Comparison of ENCODE assay signal across 9 mouse cellular contexts in genomic region chr6:119918561-119919181, GRCm38 (mm10). TPM values are rescaled to one million over a fixed set of nuclear protein-coding genes. Genes with fewer than 3 reads are reported as not detected.
DNase-seq lines count a peak whose midpoint lies in the region; ATAC-seq and TF ChIP-seq lines count a peak whose summit lies in the region.
"Had no signal": no experiment of that assay in that cellular context is flagged by ENCODE, and none has a peak within 500 bp of the region (broad histone marks: within the 10 kb centered on the region; RNA-seq: fewer than 3 reads in every experiment).

No protein-coding gene starts in this region.

- no peaks in the 10 kb centered on the region for H3K27me3 ChIP-seq in heart, embryonic 16.5 days (ENCODE audit: control insufficient read depth, insufficient read depth, low read length)
- H3K27me3 ChIP-seq in heart, embryonic 12.5 days (replicated peaks): no peaks in the 10 kb centered on the region
- H3K27me3 ChIP-seq in liver, embryonic 15.5 days: no peaks in the 10 kb centered on the region
- H3K27me3 ChIP-seq in spleen, adult 2 months (ENCODE audit: control insufficient read depth, insufficient read depth, low read length): no peaks in the 10 kb centered on the region
- H3K27me3 ChIP-seq in embryonic facial prominence, embryonic 10.5 days (replicated peaks; ENCODE audit: low read depth, poor library complexity, severe bottlenecking): no peaks in the 10 kb centered on the region

- WGBS in heart, embryonic 16.5 days: 75% methylated on average over 16 of the region's 16 CpGs
- WGBS in heart, embryonic 12.5 days: 81% methylated on average over 16 of the region's 16 CpGs
- WGBS in liver, embryonic 15.5 days (ENCODE audit: insufficient replicate concordance): 42% methylated on average over 16 of the region's 16 CpGs
- 12% methylated on average over 16 of the region's 16 CpGs for WGBS in spleen, adult 2 months
- WGBS in embryonic facial prominence, embryonic 10.5 days: 91% methylated on average over 16 of the region's 16 CpGs

- H3K9ac ChIP-seq in heart, embryonic 16.5 days (ENCODE audit: low read length): no peak overlapping the region
- no peak overlapping the region for H3K9ac ChIP-seq in heart, embryonic 12.5 days
- no peak overlapping the region for H3K9ac ChIP-seq in liver, embryonic 15.5 days

- no peak for TF ChIP-seq POLR2A in spleen, adult 2 months (IDR thresholded peaks at IDR 0.05; ENCODE audit: low read depth, low read length)

- peak; percentile 50 for DNase-seq in ZHBTc4 (ENCODE audit: low read depth, low spot score)
- DNase-seq in spleen, adult 2 months (ENCODE audit: low read depth in 1 of 2, low spot score in 2 of 2): peak; percentile 12 to 27
- DNase-seq in urinary bladder, postnatal 25 days (ENCODE audit: low spot score): no peak
- DNase-seq in Muller cell, postnatal 12 days (ENCODE audit: inconsistent ontology term): no peak
- no peak for DNase-seq in embryonic facial prominence, embryonic 10.5 days (ENCODE audit: low spot score)

- no peak overlapping the region for H3K27ac ChIP-seq in heart, embryonic 16.5 days (ENCODE audit: low read length)
- no peak overlapping the region for H3K27ac ChIP-seq in heart, embryonic 12.5 days (ENCODE audit: poor library complexity, severe bottlenecking)
- H3K27ac ChIP-seq in liver, embryonic 15.5 days (replicated peaks): 0 out of 2 replicates have a peak overlapping the region, but pooled peaks have one; percentile 3
- H3K27ac ChIP-seq in spleen, adult 2 months (ENCODE audit: insufficient read depth, low read length): no peak overlapping the region
- no peak overlapping the region for H3K27ac ChIP-seq in embryonic facial prominence, embryonic 10.5 days (replicated peaks)

- no peak overlapping the region for H3K4me2 ChIP-seq in heart, embryonic 16.5 days (ENCODE audit: low read depth, low read length)
- H3K4me2 ChIP-seq in heart, embryonic 12.5 days: no peak overlapping the region
- H3K4me2 ChIP-seq in liver, embryonic 15.5 days: peak overlapping the region; percentile 15; the same call in 1 of the 2 replicates

- H3K4me1 ChIP-seq in heart, embryonic 16.5 days (ENCODE audit: control insufficient read depth, insufficient read depth, low read length): no peaks in the 10 kb centered on the region
- 0 out of 2 replicates have a peak, but pooled peaks cover 3% of the 10 kb centered on the region for H3K4me1 ChIP-seq in heart, embryonic 12.5 days (replicated peaks)
- H3K4me1 ChIP-seq in liver, embryonic 15.5 days (replicated peaks): 0 out of 2 replicates have a peak, but pooled peaks cover 2% of the 10 kb centered on the region
- H3K4me1 ChIP-seq in spleen, adult 2 months (ENCODE audit: control insufficient read depth, insufficient read depth, insufficient read length): peaks cover 5% of the 10 kb centered on the region; the same call in 1 of the 2 replicates
- H3K4me1 ChIP-seq in embryonic facial prominence, embryonic 10.5 days: no peaks in the 10 kb centered on the region

- TF ChIP-seq CTCF in spleen, adult 2 months (IDR thresholded peaks at IDR 0.05; ENCODE audit: extremely low read depth, insufficient read depth, insufficient read length, insufficient replicate concordance): no peak

- 0 out of 2 replicates have a peak, but pooled peaks have one; percentile 23 for ATAC-seq in heart, embryonic 16.5 days (replicated peaks; ENCODE audit: extremely low read depth, insufficient read depth, low FRiP score)
- ATAC-seq in heart, embryonic 12.5 days (ENCODE audit: insufficient number of reproducible peaks, low FRiP score): no peak
- ATAC-seq in liver, embryonic 15.5 days (ENCODE audit: insufficient read depth): no peak

- H3K36me3 ChIP-seq in heart, embryonic 16.5 days (ENCODE audit: control insufficient read depth, insufficient read depth): peaks cover 32% of the 10 kb centered on the region
- H3K36me3 ChIP-seq in heart, embryonic 12.5 days: peaks cover 82% of the 10 kb centered on the region
- H3K36me3 ChIP-seq in liver, embryonic 15.5 days (replicated peaks): peaks cover 89% of the 10 kb centered on the region
- H3K36me3 ChIP-seq in spleen, adult 2 months (ENCODE audit: control insufficient read depth, insufficient read depth, low read length): peaks cover 20% of the 10 kb centered on the region
- H3K36me3 ChIP-seq in embryonic facial prominence, embryonic 10.5 days (replicated peaks): peaks cover 92% of the 10 kb centered on the region

- no peak overlapping the region for H3K4me3 ChIP-seq in heart, embryonic 16.5 days (ENCODE audit: low read length)
- H3K4me3 ChIP-seq in heart, embryonic 12.5 days: no peak overlapping the region
- H3K4me3 ChIP-seq in liver, embryonic 15.5 days (replicated peaks): no peak overlapping the region
- no peak overlapping the region for H3K4me3 ChIP-seq in spleen, adult 2 months (ENCODE audit: extremely low read depth, insufficient read depth, insufficient read length)
- H3K4me3 ChIP-seq in embryonic facial prominence, embryonic 10.5 days: no peak overlapping the region
- H3K4me3 ChIP-seq: erythroblast, embryonic 14.5 days had no signal

- no peaks in the 10 kb centered on the region for H3K9me3 ChIP-seq in heart, embryonic 16.5 days (replicated peaks; ENCODE audit: control insufficient read depth, low read length)
- no peaks in the 10 kb centered on the region for H3K9me3 ChIP-seq in heart, embryonic 12.5 days (replicated peaks)
- no peaks in the 10 kb centered on the region for H3K9me3 ChIP-seq in liver, embryonic 15.5 days (replicated peaks)
- H3K9me3 ChIP-seq in embryonic facial prominence, embryonic 10.5 days: no peaks in the 10 kb centered on the region

RNA-seq across cellular contexts. Expression of gene Rad52, which starts 16.2 kb away (rescaled TPM):
- 14.2 and 16.0 TPM in 2 replicates for polyA plus RNA-seq in heart, embryonic 16.5 days (2015; fragmentation: Nextera tagmentation; extraction: Ambion mirVana)
- polyA plus RNA-seq in heart, embryonic 12.5 days (2016; fragmentation: Nextera tagmentation; extraction: Ambion mirVana): 13.5 and 15.9 TPM in 2 replicates
- polyA plus RNA-seq in liver, embryonic 15.5 days (2015; fragmentation: Nextera tagmentation; extraction: Ambion mirVana): 8.6 and 10.0 TPM in 2 replicates
- polyA plus RNA-seq in spleen, adult 2 months (2012; rRNA removed): 20.4 and 32.6 TPM in 2 replicates
- polyA plus RNA-seq in embryonic facial prominence, embryonic 10.5 days (2016; fragmentation: Nextera tagmentation; extraction: Ambion mirVana): 23.7 and 24.0 TPM in 2 replicates

Comparison
In these comparisons a context has a peak if more than half of its experiments do, and no peak if none do; other contexts are left out.
1. DNase-seq: peak in ZHBTc4 (single experiment) and spleen, adult 2 months (2 of 2); none in urinary bladder, postnatal 25 days (single experiment), Muller cell, postnatal 12 days (single experiment) and embryonic facial prominence, embryonic 10.5 days (single experiment).